Comparison of ENCODE assay signal across 7 mouse cellular contexts in the genomic region with DNA sequence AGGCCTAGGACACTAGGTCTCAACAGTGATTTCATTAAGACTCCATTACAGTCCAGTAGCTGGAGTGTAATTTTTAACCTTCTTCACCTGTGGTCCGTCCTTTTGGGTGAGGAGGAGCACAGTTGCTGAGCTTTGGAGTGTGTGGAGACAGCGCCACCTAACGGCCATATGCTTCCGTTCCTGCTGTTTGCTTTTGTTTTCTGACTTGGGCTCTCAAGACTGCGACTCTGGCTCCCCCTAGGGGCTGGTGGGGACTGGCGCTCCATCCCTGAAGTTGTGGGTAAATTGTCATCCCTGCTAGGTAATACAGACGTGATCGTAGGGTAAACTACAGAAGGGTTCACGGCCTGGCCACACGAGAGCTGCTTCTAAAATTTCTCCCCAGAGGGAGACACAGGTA. TPM values are rescaled to one million over a fixed set of nuclear protein-coding genes. Genes with fewer than 3 reads are reported as not detected.
DNase-seq lines count a peak whose midpoint lies in the region; ATAC-seq lines count a peak whose summit lies in the region.

No protein-coding gene starts in this region.

- 2% methylated on average over 10 of the region's 10 CpGs for WGBS in midbrain, embryonic 14.5 days

- no peaks in the 10 kb centered on the region for H3K4me1 ChIP-seq in midbrain, embryonic 14.5 days (ENCODE audit: control insufficient read depth, insufficient read depth, low read length)

- intact Hi-C loops in left cerebral cortex, postnatal 4 days (cut with DNase I) = loop anchor here (2.0 to 10.0 kb wide), 3 partner anchors 78 to 348 kb away; no protein-coding TSS in a partner anchor

- peak; percentile 59 for ATAC-seq in midbrain, embryonic 14.5 days (ENCODE audit: low FRiP score, low TSS enrichment)

- peaks cover 10% of the 10 kb centered on the region; the same call in 1 of the 2 replicates for H3K27me3 ChIP-seq in midbrain, embryonic 14.5 days (ENCODE audit: control insufficient read depth, insufficient read depth, low read length)

- 0 out of 2 replicates have a peak, but pooled peaks cover 4% of the 10 kb centered on the region for H3K9me3 ChIP-seq in midbrain, embryonic 14.5 days (ENCODE audit: control insufficient read depth, low read length)

- H3K9ac ChIP-seq in midbrain, embryonic 14.5 days (replicated peaks; ENCODE audit: low read length) = no peak overlapping the region

- H3K36me3 ChIP-seq in midbrain, embryonic 14.5 days (ENCODE audit: control insufficient read depth, insufficient read depth, low read length) = no peaks in the 10 kb centered on the region

- H3K4me2 ChIP-seq in midbrain, embryonic 14.5 days (ENCODE audit: low read length) = no peak overlapping the region

- DNase-seq in adrenal gland, adult 2 months = peak; percentile 92
- DNase-seq in embryo, embryonic 10 days (ENCODE audit: low spot score) = peak; percentile 99
- peak; percentile 80 for DNase-seq in gastrocnemius, postnatal 25 days
- peak; percentile 97 for DNase-seq in kidney, adult 18-20 months
- DNase-seq in left cerebral cortex, postnatal 4 days = peak; percentile 97
- peak; percentile 98 for DNase-seq in midbrain, embryonic 14.5 days
- peak; percentile 89 for DNase-seq in spleen, adult 12 weeks (ENCODE audit: low spot score)

- no peak overlapping the region for H3K4me3 ChIP-seq in midbrain, embryonic 14.5 days (replicated peaks; ENCODE audit: low read depth, low read length)

- no peak overlapping the region for H3K27ac ChIP-seq in midbrain, embryonic 14.5 days (replicated peaks; ENCODE audit: low read depth, low read length)

RNA-seq across cellular contexts. Expression of gene Fam241b, which starts 39.3 kb away (rescaled TPM):
- total RNA-seq in adrenal gland, adult 2 months (2021) = 1 to 10 TPM; 4.1 to 5.6 TPM
- polyA plus RNA-seq in adrenal gland, adult 2 months (2012; rRNA removed) = 5.6 and 7.4 TPM in 2 replicates
- under 1 TPM; 0.41 to 0.59 TPM for total RNA-seq in gastrocnemius, postnatal 25 days (2021)
- 10 to 100 TPM; 77.9 to 92.9 TPM for total RNA-seq in left cerebral cortex, postnatal 4 days (2021)
- 48.3 and 107 TPM in 2 replicates for polyA plus RNA-seq in midbrain, embryonic 14.5 days (2014; fragmentation: Nextera tagmentation; extraction: Ambion mirVana)

RNA-seq across cellular contexts. Expression of gene Tspan15, which starts 48.0 kb away (rescaled TPM):
- total RNA-seq in adrenal gland, adult 2 months (2021) = 10 to 100 TPM; 14.4 to 22.5 TPM
- 66.3 and 71.2 TPM in 2 replicates for polyA plus RNA-seq in adrenal gland, adult 2 months (2012; rRNA removed)
- 1 to 10 TPM; 4.0 to 5.2 TPM for total RNA-seq in gastrocnemius, postnatal 25 days (2021)
- total RNA-seq in left cerebral cortex, postnatal 4 days (2021) = 1 to 10 TPM; 5.1 to 6.0 TPM
- 12.7 and 13.4 TPM in 2 replicates for polyA plus RNA-seq in midbrain, embryonic 14.5 days (2014; fragmentation: Nextera tagmentation; extraction: Ambion mirVana)

RNA-seq across cellular contexts. Expression of gene Neurog3, which starts 50.2 kb away (rescaled TPM):
- total RNA-seq in adrenal gland, adult 2 months (2021) = not detected
- polyA plus RNA-seq in adrenal gland, adult 2 months (2012; rRNA removed) = 0.07 TPM in 1 of 2 replicates, not detected in the other
- not detected for total RNA-seq in gastrocnemius, postnatal 25 days (2021)
- not detected for total RNA-seq in left cerebral cortex, postnatal 4 days (2021)
- polyA plus RNA-seq in midbrain, embryonic 14.5 days (2014; fragmentation: Nextera tagmentation; extraction: Ambion mirVana) = not detected in 2 replicates

Comparison
In these comparisons a context has a peak if more than half of its experiments do, and no peak if none do; other contexts are left out.
1. RNA of gene Fam241b, which starts 39.3 kb away (total RNA-seq): 77.9 to 92.9 TPM in left cerebral cortex, postnatal 4 days; 4.1 to 5.6 TPM in adrenal gland, adult 2 months and 0.41 to 0.59 TPM in gastrocnemius, postnatal 25 days; every median in the first group is over 10 times any median in the second.
2. Peak in every context shown above with its lines, with median percentiles within 50 percentile points of each other: DNase-seq.